Mouse (Mus musculus): Measurements from ENCODE around the gene C530025M09Rik. TPM values are rescaled to one million over a fixed set of nuclear protein-coding genes. Genes with fewer than 3 reads are reported as not detected.
A peak's percentile ranks its signal among the peaks of the same experiment; 100 is the strongest.

Gene C530025M09Rik
- total and polyA plus RNA-seq, 3 experiments: not detected

DNA sequence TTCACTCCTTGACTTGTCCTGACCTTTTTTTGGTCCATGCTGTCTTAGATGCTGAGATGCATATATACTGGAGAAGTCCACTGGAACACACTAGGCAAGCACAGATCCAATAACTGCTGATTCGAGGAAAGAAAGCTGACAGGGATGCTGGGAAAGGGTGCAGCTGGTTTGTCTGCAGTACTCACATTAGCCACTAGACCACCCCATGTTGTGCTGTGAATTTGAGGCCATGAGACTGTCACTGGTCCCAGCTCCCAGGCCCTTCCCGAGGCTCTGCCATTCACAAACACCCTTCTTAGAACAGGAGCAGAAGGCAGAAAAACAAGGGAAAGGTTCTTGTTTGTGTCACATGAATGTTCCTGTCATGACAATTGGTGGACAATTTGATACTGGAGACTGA, 10.8 kb downstream of the C530025M09Rik start:
- Histone ChIP-seq H3K4me2 (ENCODE audit: insufficient read depth, low read depth, poor library complexity, severe bottlenecking) (no peak overlapping the region), H3K36me3 (replicated peaks in 1 of 2; ENCODE audit: control insufficient read depth in 1 of 2, insufficient read depth in 1 of 2, low read length in 1 of 2) (no peaks in the 10 kb centered on the region), H3K79me2 (replicated peaks; ENCODE audit: control insufficient read depth, extremely low read depth, insufficient read depth, poor library complexity, severe bottlenecking) (no peaks in the 10 kb centered on the region), H3K9me3 (replicated peaks; ENCODE audit: low read length) (no peaks in the 10 kb centered on the region), H3K4me3 (replicated peaks in 1 of 3; ENCODE audit: low read depth in 2 of 3, low read length in 2 of 3, poor library complexity in 1 of 3) (no peak overlapping the region), H3K9ac (ENCODE audit: insufficient read depth, low read depth) (no peak overlapping the region), H3K27ac (ENCODE audit: insufficient read depth, low read depth) (no peak overlapping the region), H3K4me1 (ENCODE audit: control insufficient read depth in 1 of 2, insufficient read depth in 2 of 2) (no peaks in the 10 kb centered on the region), H3K27me3 (replicated peaks) (peaks cover 1% of the 10 kb centered on the region)
- in situ Hi-C loops (cut with MboI; ENCODE audit: low pct_ligation_motif_present, low pct_unique_long_range_greater_than_20kb, low sequenced_read_pairs) (no loop called here), dilution Hi-C loops (cut with MboI; ENCODE audit: extremely low pct_ligation_motif_present, extremely low pct_unique_long_range_greater_than_20kb, low sequenced_read_pairs) (no loop called here)
- TF ChIP-seq MYC (IDR thresholded peaks at IDR 0.05; ENCODE audit: low read depth, low read length): no peak
- no peak for TF ChIP-seq MEF2A (IDR thresholded peaks at IDR 0.05; ENCODE audit: borderline replicate concordance, low read depth, low read length)
- TF ChIP-seq ZNF384 (IDR thresholded peaks at IDR 0.05; ENCODE audit: low read depth, low read length): no peak
- no peak for TF ChIP-seq CHD2 (IDR thresholded peaks at IDR 0.05; ENCODE audit: low read length)
- no peak for TF ChIP-seq BHLHE40 (IDR thresholded peaks at IDR 0.05; ENCODE audit: low read depth, low read length)
- TF ChIP-seq ZMIZ1 (IDR thresholded peaks at IDR 0.05; ENCODE audit: low read depth, low read length): no peak
- TF ChIP-seq MXI1 (IDR thresholded peaks at IDR 0.05; ENCODE audit: low read depth, low read length): no peak
- no peak for TF ChIP-seq RAD21 (IDR thresholded peaks at IDR 0.05; ENCODE audit: low read depth, low read length)
- TF ChIP-seq RCOR1 (conservative IDR thresholded peaks at IDR 0.05; ENCODE audit: low read depth, low read length): no peak
- DNase-seq (ENCODE audit: extremely low read depth): peak; percentile 3

DNA sequence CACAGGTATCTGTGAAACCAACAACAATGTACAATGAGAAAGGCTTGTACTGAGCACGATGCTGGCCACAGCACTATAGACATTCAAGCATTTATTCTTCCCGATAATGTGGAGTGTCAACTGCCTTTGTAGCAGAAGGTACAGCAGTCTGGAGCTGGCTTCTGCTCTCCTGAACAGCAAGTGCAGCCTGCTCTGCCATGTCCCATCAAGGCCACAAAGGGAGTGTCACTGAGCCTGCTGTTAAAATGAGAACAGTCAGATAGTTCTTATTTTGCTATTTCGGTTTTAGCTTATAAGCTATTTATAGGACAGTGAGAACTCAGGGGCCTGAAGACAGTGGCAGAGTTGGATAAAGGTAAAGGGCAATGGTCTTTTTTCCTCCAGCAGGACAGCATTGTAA, 11.3 kb downstream of the C530025M09Rik start:
- in situ Hi-C loops (cut with MboI; ENCODE audit: low pct_ligation_motif_present, low pct_unique_long_range_greater_than_20kb, low sequenced_read_pairs): no loop called here
- Histone ChIP-seq H3K9me3 (replicated peaks; ENCODE audit: low read length) (no peaks in the 10 kb centered on the region), H3K4me2 (ENCODE audit: insufficient read depth, low read depth, poor library complexity, severe bottlenecking) (no peak overlapping the region), H3K9ac (ENCODE audit: insufficient read depth, low read depth) (no peak overlapping the region), H3K4me3 (replicated peaks in 1 of 3; ENCODE audit: low read depth in 2 of 3, low read length in 2 of 3, poor library complexity in 1 of 3) (no peak overlapping the region), H3K79me2 (replicated peaks; ENCODE audit: control insufficient read depth, extremely low read depth, insufficient read depth, poor library complexity, severe bottlenecking) (no peaks in the 10 kb centered on the region), H3K27me3 (replicated peaks) (peaks cover 1% of the 10 kb centered on the region), H3K27ac (ENCODE audit: insufficient read depth, low read depth) (no peak overlapping the region), H3K4me1 (ENCODE audit: control insufficient read depth in 1 of 2, insufficient read depth in 2 of 2) (no peaks in the 10 kb centered on the region), H3K36me3 (replicated peaks in 1 of 2; ENCODE audit: control insufficient read depth in 1 of 2, insufficient read depth in 1 of 2, low read length in 1 of 2) (no peaks in the 10 kb centered on the region)
- dilution Hi-C loops (cut with MboI; ENCODE audit: extremely low pct_ligation_motif_present, extremely low pct_unique_long_range_greater_than_20kb, low sequenced_read_pairs): no loop called here
- no peak for DNase-seq (ENCODE audit: extremely low read depth)
- TF ChIP-seq MEF2A (IDR thresholded peaks at IDR 0.05; ENCODE audit: borderline replicate concordance, low read depth, low read length): no peak
- no peak for TF ChIP-seq UBTF (IDR thresholded peaks at IDR 0.05; ENCODE audit: low read depth, low read length)
- no peak for TF ChIP-seq NELFE (IDR thresholded peaks at IDR 0.05; ENCODE audit: low read depth, low read length)
- no peak for TF ChIP-seq NRF1 (IDR thresholded peaks at IDR 0.05; ENCODE audit: low read depth, low read length)
- no peak for TF ChIP-seq POLR2A (IDR thresholded peaks at IDR 0.05; ENCODE audit: low read depth, low read length)
- TF ChIP-seq CTCF (conservative IDR thresholded peaks at IDR 0.05 in 1 of 2, IDR thresholded peaks at IDR 0.05 in 1 of 2; ENCODE audit: low read depth in 2 of 2, low read length in 2 of 2): no peak
- no peak for TF ChIP-seq GABPA (IDR thresholded peaks at IDR 0.05; ENCODE audit: insufficient replicate concordance, low read depth, low read length)
- no peak for TF ChIP-seq USF1 (IDR thresholded peaks at IDR 0.05; ENCODE audit: low read depth, low read length)
- TF ChIP-seq CHD1 (IDR thresholded peaks at IDR 0.05; ENCODE audit: low read depth, low read length): no peak

Measured in CH12.LX (cell line).